Mouse (Mus musculus): ENCODE data around the gene Dpp4.

GRCm38 (mm10) chr2:62341734-62342128 is 70.3 kb downstream of the Dpp4 start:
- no peak for TF ChIP-seq POLR2A (IDR thresholded peaks at IDR 0.05; ENCODE audit: control insufficient read depth, extremely low read depth, insufficient read depth, low read length, poor library complexity)
- no peak for TF ChIP-seq CTCF (IDR thresholded peaks at IDR 0.05; ENCODE audit: borderline replicate concordance, control insufficient read depth, extremely low read depth, insufficient read depth, low read length, poor library complexity)

All from thymus, adult 2 months (tissue).